Mouse (Mus musculus) heart, embryonic 12.5 days (tissue): ENCODE measurements around the gene Stk11ip. TPM values are rescaled to one million over a fixed set of nuclear protein-coding genes. Genes with fewer than 3 reads are reported as not detected.
A peak's percentile ranks its signal among the peaks of the same experiment; 100 is the strongest.

Experiments
- ATAC-seq: fragments of 200-750 bp; cut with Nextera tagmentation; 2 replicates; pipeline ENCODE4 v1.8.0; 2017; ENCODE audit warnings: moderate TSS enrichment, moderate library complexity; ENCODE audit not compliant: insufficient number of reproducible peaks, low FRiP score
- H3K27ac ChIP-seq: fragments of 300-500 bp; sonication (generic); 2 replicates; pipeline ENCODE4 v1.5.1; 2016; ENCODE audit warnings: mild to moderate bottlenecking, moderate library complexity; ENCODE audit not compliant: poor library complexity, severe bottlenecking
- H3K27me3 ChIP-seq: fragments of 300-500 bp; sonication (generic); replicated peaks from 2 replicates; pipeline ENCODE4 v1.6.1; 2016; ENCODE audit warnings: mild to moderate bottlenecking, moderate library complexity
- H3K36me3 ChIP-seq: fragments of 300-500 bp; sonication (generic); 2 replicates; pipeline ENCODE4 v1.6.1; 2016; ENCODE audit warnings: mild to moderate bottlenecking, moderate library complexity
- H3K4me1 ChIP-seq: fragments of 300-500 bp; sonication (generic); replicated peaks from 2 replicates; pipeline ENCODE4 v1.6.1; 2016; ENCODE audit warnings: mild to moderate bottlenecking
- H3K4me2 ChIP-seq: fragments of 300-500 bp; sonication (generic); 2 replicates; pipeline ENCODE4 v1.6.1; 2016; ENCODE audit warnings: mild to moderate bottlenecking, moderate library complexity
- H3K4me3 ChIP-seq: fragments of 300-500 bp; sonication (generic); 2 replicates; pipeline ENCODE4 v1.5.1; 2016; ENCODE audit warnings: mild to moderate bottlenecking
- H3K9ac ChIP-seq: fragments of 300-500 bp; sonication (generic); 2 replicates; pipeline ENCODE4 v1.6.1; 2016; ENCODE audit warnings: mild to moderate bottlenecking, moderate library complexity
- H3K9me3 ChIP-seq: fragments of 300-500 bp; sonication (generic); replicated peaks from 2 replicates; pipeline ENCODE4 v1.6.1; 2016; ENCODE audit warnings: mild to moderate bottlenecking, moderate library complexity
- WGBS: fragments of 180-500 bp; shearing (Covaris S2); methylation state at CpG from one replicate; pipeline ENCODE4 v1.1.7; 2016; 5-methylcytosine and 5-hydroxymethylcytosine counted together
- polyA plus RNA-seq: library from polyadenylated mRNA; unstranded; fragments of >200 nt; fragmentation: Nextera tagmentation; extraction: Ambion mirVana; gene quantifications from 2 replicates; pipeline ENCODE4 v1.2.1, GENCODE M21; 2016

Stk11ip gene
- polyA plus RNA-seq = 20.5 and 20.9 TPM in 2 replicates

- Histone ChIP-seq H3K9me3 (no peaks in the 10 kb centered on the region), H3K36me3 (peaks cover 13% of the 10 kb centered on the region), H3K27me3 (no peaks in the 10 kb centered on the region), H3K9ac (peak within 1 kb of the TSS; percentile 62), H3K27ac (peak within 1 kb of the TSS; percentile 97), H3K4me2 (peak within 1 kb of the TSS; percentile 69), H3K4me3 (peak within 1 kb of the TSS; percentile 69), H3K4me1 (peaks cover 42% of the 10 kb centered on the region)
- ATAC-seq = peak; percentile 95
- WGBS = under 1% methylated on average over 46 of the region's 46 CpGs
Measured at GRCm38 (mm10) chr1:75521321-75522031, at the start of gene Stk11ip. Stk11ip (plus strand) TSS chr1:75521529.

GRCm38 (mm10) chr1:75476441-75476840 lies 44.9 kb upstream of the Stk11ip start:
- WGBS = 92% methylated on average over 11 of the region's 11 CpGs

GRCm38 (mm10) chr1:75477264-75477965 lies 43.9 kb upstream of the Stk11ip start:
- peak overlapping the region; percentile 72 for H3K4me3 ChIP-seq
- peaks cover 23% of the 10 kb centered on the region for H3K4me1 ChIP-seq
- ATAC-seq = no peak
- H3K4me2 ChIP-seq = peak overlapping the region; percentile 75
- H3K27me3 ChIP-seq = peaks cover 67% of the 10 kb centered on the region
- WGBS = 12% methylated on average over 35 of the region's 35 CpGs
- H3K27ac ChIP-seq = no peak overlapping the region
- H3K36me3 ChIP-seq = peaks cover 43% of the 10 kb centered on the region
- H3K9me3 ChIP-seq = no peaks in the 10 kb centered on the region
- H3K9ac ChIP-seq = no peak overlapping the region

More at GRCm38 (mm10) chr1:75476441-75476840, 44.9 kb upstream of the Stk11ip start:
- Histone ChIP-seq H3K4me2 (no peak overlapping the region), H3K4me1 (peaks cover 23% of the 10 kb centered on the region), H3K27me3 (peaks cover 64% of the 10 kb centered on the region), H3K4me3 (no peak overlapping the region), H3K27ac (no peak overlapping the region), H3K9ac (no peak overlapping the region), H3K36me3 (peaks cover 45% of the 10 kb centered on the region), H3K9me3 (no peaks in the 10 kb centered on the region)
- ATAC-seq = no peak

- ATAC-seq = no peak
- peaks cover 67% of the 10 kb centered on the region for H3K27me3 ChIP-seq
- no peaks in the 10 kb centered on the region for H3K9me3 ChIP-seq
- H3K27ac ChIP-seq = no peak overlapping the region
- peaks cover 23% of the 10 kb centered on the region for H3K4me1 ChIP-seq
- peaks cover 38% of the 10 kb centered on the region for H3K36me3 ChIP-seq
- H3K4me3 ChIP-seq = peak overlapping the region; percentile 72
- H3K9ac ChIP-seq = no peak overlapping the region
- WGBS = 48% methylated on average over 3 of the region's 3 CpGs
- peak overlapping the region; percentile 75 for H3K4me2 ChIP-seq
Measured at GRCm38 (mm10) chr1:75477966-75478290, 43.4 kb upstream of the Stk11ip start.

GRCm38 (mm10) chr1:75478497-75478896 lies 42.8 kb upstream of the Stk11ip start:
- peaks cover 67% of the 10 kb centered on the region for H3K27me3 ChIP-seq

GRCm38 (mm10) chr1:75478916-75479634 lies 42.3 kb upstream of the Stk11ip start, which contains the start of the genes Chpf and Tmem198:
Chpf (minus strand) TSS chr1:75479307.
Tmem198 (plus strand) TSS chr1:75479532.
- H3K36me3 ChIP-seq = peaks cover 26% of the 10 kb centered on the region
- peak within 1 kb of the TSS; percentile 72 for H3K4me3 ChIP-seq
- H3K9ac ChIP-seq = peak within 1 kb of the TSS; percentile 79
- H3K4me1 ChIP-seq = peaks cover 23% of the 10 kb centered on the region
- ATAC-seq = peak; percentile 90
- no peaks in the 10 kb centered on the region for H3K9me3 ChIP-seq
- peaks cover 68% of the 10 kb centered on the region for H3K27me3 ChIP-seq
- peak within 1 kb of the TSS; percentile 77 for H3K27ac ChIP-seq
- H3K4me2 ChIP-seq = peak within 1 kb of the TSS; percentile 75
- under 1% methylated on average over 76 of the region's 76 CpGs for WGBS

More at GRCm38 (mm10) chr1:75478497-75478896, 42.8 kb upstream of the Stk11ip start:
- H3K4me2 ChIP-seq = peak overlapping the region; percentile 75
- H3K27ac ChIP-seq = peak overlapping the region; percentile 77
- peaks cover 23% of the 10 kb centered on the region for H3K4me1 ChIP-seq
- H3K36me3 ChIP-seq = peaks cover 32% of the 10 kb centered on the region
- under 1% methylated on average over 23 of the region's 25 CpGs for WGBS
- ATAC-seq = peak; percentile 0; the same call in 1 of the 2 replicates
- H3K9me3 ChIP-seq = no peaks in the 10 kb centered on the region
- peak overlapping the region; percentile 79 for H3K9ac ChIP-seq
- peak overlapping the region; percentile 72 for H3K4me3 ChIP-seq

- peak overlapping the region; percentile 72 for H3K4me3 ChIP-seq
- 3% methylated on average over 24 of the region's 24 CpGs for WGBS
- H3K9ac ChIP-seq = no peak overlapping the region
- H3K36me3 ChIP-seq = peaks cover 21% of the 10 kb centered on the region
- H3K4me1 ChIP-seq = peaks cover 23% of the 10 kb centered on the region
- peak overlapping the region; percentile 75 for H3K4me2 ChIP-seq
- H3K9me3 ChIP-seq = no peaks in the 10 kb centered on the region
- ATAC-seq = peak; percentile 19; the same call in 1 of the 2 replicates
- H3K27me3 ChIP-seq = peaks cover 70% of the 10 kb centered on the region
- no peak overlapping the region for H3K27ac ChIP-seq
Measured at GRCm38 (mm10) chr1:75479635-75479989, 41.7 kb upstream of the Stk11ip start.

- H3K4me1 ChIP-seq = peaks cover 23% of the 10 kb centered on the region
- H3K4me2 ChIP-seq = peak overlapping the region; percentile 75
- ATAC-seq = no peak
- H3K9me3 ChIP-seq = no peaks in the 10 kb centered on the region
- H3K27ac ChIP-seq = no peak overlapping the region
- no peak overlapping the region for H3K9ac ChIP-seq
- peaks cover 70% of the 10 kb centered on the region for H3K27me3 ChIP-seq
- WGBS = 26% methylated on average over 13 of the region's 13 CpGs
- H3K36me3 ChIP-seq = peaks cover 17% of the 10 kb centered on the region
- H3K4me3 ChIP-seq = peak overlapping the region; percentile 72
Measured at GRCm38 (mm10) chr1:75480036-75480435, 41.3 kb upstream of the Stk11ip start.

- no peaks in the 10 kb centered on the region for H3K9me3 ChIP-seq
- 72% methylated on average over 7 of the region's 7 CpGs for WGBS
- H3K9ac ChIP-seq = no peak overlapping the region
- no peak overlapping the region for H3K27ac ChIP-seq
- peaks cover 23% of the 10 kb centered on the region for H3K4me1 ChIP-seq
- peaks cover 16% of the 10 kb centered on the region for H3K36me3 ChIP-seq
- H3K4me2 ChIP-seq = no peak overlapping the region
- ATAC-seq = no peak
- H3K4me3 ChIP-seq = no peak overlapping the region
- peaks cover 70% of the 10 kb centered on the region for H3K27me3 ChIP-seq
Measured at GRCm38 (mm10) chr1:75480735-75481134, 40.6 kb upstream of the Stk11ip start.

GRCm38 (mm10) chr1:75486561-75486960 lies 34.8 kb upstream of the Stk11ip start:
- WGBS = 16% methylated on average over 24 of the region's 24 CpGs
- no peaks in the 10 kb centered on the region for H3K9me3 ChIP-seq

GRCm38 (mm10) chr1:75487040-75487404 lies 34.3 kb upstream of the Stk11ip start:
- Histone ChIP-seq H3K4me1 (peaks cover 17% of the 10 kb centered on the region), H3K36me3 (peaks cover 58% of the 10 kb centered on the region), H3K27ac (no peak overlapping the region), H3K4me3 (peak overlapping the region; percentile 49), H3K9ac (peak overlapping the region; percentile 47; the same call in 1 of the 2 replicates), H3K27me3 (peaks cover 75% of the 10 kb centered on the region), H3K9me3 (no peaks in the 10 kb centered on the region), H3K4me2 (peak overlapping the region; percentile 78)
- WGBS = 7% methylated on average over 13 of the region's 13 CpGs
- ATAC-seq = no peak

More at GRCm38 (mm10) chr1:75486561-75486960, 34.8 kb upstream of the Stk11ip start:
- H3K4me1 ChIP-seq = peaks cover 17% of the 10 kb centered on the region
- no peak for ATAC-seq
- peaks cover 79% of the 10 kb centered on the region for H3K27me3 ChIP-seq
- peak overlapping the region; percentile 78 for H3K4me2 ChIP-seq
- H3K36me3 ChIP-seq = peaks cover 53% of the 10 kb centered on the region
- no peak overlapping the region for H3K9ac ChIP-seq
- no peak overlapping the region for H3K4me3 ChIP-seq
- no peak overlapping the region for H3K27ac ChIP-seq
